Mouse (Mus musculus) MEL-GATA-1-ER (cell line): ENCODE data around the gene Natd1.
"Not testable (repeated sequence)": the region's sequence is repeated elsewhere in the genome, so short reads cannot be mapped to it uniquely, and the experiment has no call there.

Experiments
- DNase-seq: peaks from one replicate; pipeline ENCODE4 v3.0.0-alpha.2; 2012; ENCODE audit warnings: low read depth; ENCODE audit errors: extremely low read depth

Natd1 gene

GRCm38 (mm10) chr11:60889861-60890260 is 24.7 kb downstream of the Natd1 start:
- DNase-seq: no peak

DNA sequence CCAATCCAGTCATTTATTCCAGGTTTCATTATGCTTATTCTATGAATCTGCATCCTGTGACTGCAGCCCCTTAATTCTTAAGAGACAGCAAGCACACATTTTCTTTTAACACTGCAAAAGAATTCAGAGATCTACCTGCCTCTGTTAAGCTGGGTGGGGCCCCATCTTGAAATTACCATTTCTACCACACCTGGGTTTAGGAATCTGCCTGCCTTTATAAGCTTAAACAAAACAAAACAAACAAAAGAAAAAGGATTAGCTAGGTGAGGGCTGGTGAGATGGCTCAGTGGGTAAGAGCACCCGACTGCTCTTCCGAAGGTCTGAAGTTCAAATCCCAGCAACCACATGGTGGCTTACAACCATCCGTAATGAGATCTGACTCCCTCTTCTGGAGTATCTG is 27.6 kb downstream of the Natd1 start:
- not testable (repeated sequence) for DNase-seq

GRCm38 (mm10) chr11:60882386-60882785 is 32.2 kb downstream of the Natd1 start:
- DNase-seq: no peak

- no peak for DNase-seq
Observed at GRCm38 (mm10) chr11:60880559-60880958, 34.0 kb downstream of the Natd1 start.

DNA sequence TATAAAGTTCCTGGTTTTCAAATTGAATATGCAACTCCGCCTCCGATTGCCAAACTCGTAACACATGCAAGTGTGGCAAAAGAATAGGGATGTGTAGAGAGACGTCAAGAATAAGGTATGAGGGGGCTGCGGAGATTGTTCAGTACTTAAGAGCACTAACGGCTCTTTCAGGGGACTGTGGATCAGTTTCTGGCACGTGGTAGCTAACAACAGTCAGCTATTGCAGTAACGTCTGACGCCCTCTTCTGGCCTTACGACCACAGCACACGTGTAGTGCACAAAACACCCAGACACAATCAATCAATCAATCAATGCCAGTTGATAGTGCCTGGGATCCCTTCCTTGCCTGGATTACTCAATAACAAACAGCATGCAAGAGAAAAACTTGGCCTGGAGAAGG is 35.1 kb downstream of the Natd1 start:
- peak; percentile 66 for DNase-seq

DNA sequence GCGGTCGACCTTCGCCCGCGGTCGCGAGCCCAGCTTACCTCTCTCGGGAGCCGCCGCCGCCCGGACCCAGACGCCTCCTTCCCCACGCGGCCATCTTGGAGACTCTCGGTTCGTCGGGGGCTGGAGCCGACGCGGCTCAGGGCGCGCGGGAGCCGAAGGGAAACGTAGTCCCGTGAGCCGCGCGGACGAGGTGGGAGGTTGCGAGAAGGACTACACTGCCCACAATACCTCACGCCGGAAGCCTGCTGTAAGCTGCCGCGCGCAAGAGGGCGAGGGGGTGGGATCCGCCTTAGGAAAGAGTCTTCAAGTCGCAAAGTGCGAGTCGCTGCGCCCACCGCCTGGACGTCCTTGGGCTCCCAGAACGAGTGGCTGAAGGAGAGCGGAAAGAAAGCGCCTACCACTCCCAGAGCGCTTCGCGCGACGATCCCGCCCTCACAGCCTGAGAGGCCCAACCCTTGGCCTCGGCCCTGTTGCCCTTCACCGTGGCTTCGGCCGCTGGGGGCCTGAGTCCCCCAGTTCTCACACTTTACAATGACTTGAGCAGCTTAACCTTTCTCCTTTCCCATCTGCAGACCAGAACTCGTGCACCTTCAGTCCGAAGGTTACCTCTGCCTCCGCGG is 35.8 kb downstream of the Natd1 start, which contains the start of gene Tmem11:
Tmem11 (minus strand) TSS at position 598 of the 620 bp plus-strand sequence.
- peak; percentile 90 for DNase-seq

- DNase-seq: peak; percentile 41
Observed at GRCm38 (mm10) chr11:60878056-60878612, 36.4 kb downstream of the Natd1 start.

DNA sequence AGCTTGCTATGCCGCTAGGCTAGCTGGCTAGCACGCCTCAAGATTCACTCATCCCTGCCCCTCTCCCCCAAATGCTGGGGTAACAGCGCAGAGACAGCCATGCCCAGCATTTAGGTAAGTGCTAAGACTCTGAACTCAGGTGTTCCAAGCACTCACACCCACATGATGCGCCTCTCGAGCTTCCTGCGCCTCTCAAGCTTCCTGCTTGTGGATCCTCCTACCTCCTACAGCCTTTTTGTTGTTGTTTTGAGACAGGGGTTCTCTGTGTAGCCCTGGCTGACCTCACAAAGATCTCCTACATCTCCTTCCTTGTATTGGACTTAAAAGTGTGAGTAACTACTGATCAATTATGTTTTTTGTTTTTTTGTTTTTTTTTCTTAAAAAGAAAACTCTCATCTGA is 41.4 kb downstream of the Natd1 start:
- DNase-seq: no peak

- DNase-seq: no peak
Observed at GRCm38 (mm10) chr11:60871409-60871808, 43.1 kb downstream of the Natd1 start.

DNA sequence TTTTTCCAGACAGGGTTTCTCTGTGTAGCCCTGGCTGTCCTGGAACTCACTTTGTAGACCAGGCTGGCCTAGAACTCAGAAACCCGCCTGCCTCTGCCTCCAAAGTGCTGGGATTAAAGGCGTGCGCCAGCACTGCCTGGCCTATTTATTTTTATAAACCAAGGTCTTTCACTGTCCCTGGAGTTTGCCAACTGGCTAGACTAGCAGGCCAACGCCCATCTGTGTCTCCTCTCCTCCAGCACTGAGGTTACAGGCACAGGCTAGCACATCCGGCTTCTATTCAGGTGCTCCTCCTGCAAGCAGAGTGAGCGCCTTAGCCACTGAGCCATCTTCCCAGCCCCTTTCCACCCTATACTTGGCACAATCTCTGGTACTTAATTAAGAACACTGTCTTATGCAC is 45.1 kb downstream of the Natd1 start:
- not testable (repeated sequence) for DNase-seq

- no peak for DNase-seq
Observed at GRCm38 (mm10) chr11:60867904-60868303, 46.6 kb downstream of the Natd1 start.

DNA sequence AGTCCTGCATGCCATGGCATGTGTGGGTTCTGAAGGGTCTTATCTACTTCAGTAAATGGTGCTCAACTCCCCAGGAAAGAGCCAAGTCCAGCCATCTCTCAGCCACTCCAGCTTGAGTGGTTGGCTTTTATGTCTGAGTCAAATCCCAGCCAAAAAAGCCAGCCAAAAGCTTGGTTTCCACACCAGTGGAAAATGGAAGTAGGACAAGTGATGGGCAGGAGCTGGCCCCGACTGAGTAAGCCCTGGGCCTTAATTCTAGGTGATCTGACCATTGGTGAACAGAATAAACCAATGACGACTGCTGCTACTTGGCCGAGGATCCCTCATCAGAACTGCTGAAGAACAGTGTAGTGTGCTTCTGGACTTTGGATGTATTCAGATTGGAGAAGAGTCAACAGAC is 47.1 kb downstream of the Natd1 start:
- no peak for DNase-seq

DNA sequence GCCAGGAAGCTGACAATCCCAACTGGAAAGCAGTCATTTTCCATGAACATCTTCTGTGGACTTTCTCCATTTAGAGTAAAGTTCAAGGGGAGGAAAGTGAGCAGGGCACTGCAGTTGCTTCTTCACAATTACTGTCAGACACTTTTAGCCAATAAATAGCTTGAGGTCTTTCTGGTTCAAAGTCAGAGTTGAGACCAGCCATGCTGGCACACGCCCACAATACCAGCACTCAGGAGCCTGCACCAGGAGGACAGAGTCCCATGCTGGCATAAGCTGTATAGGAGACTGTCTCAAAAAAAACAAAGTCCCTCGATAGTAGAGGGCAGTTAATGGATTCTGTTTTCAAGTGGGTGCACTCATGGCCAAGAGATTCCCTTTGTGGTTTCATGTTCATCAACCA is 48.5 kb downstream of the Natd1 start:
- DNase-seq: no peak

DNA sequence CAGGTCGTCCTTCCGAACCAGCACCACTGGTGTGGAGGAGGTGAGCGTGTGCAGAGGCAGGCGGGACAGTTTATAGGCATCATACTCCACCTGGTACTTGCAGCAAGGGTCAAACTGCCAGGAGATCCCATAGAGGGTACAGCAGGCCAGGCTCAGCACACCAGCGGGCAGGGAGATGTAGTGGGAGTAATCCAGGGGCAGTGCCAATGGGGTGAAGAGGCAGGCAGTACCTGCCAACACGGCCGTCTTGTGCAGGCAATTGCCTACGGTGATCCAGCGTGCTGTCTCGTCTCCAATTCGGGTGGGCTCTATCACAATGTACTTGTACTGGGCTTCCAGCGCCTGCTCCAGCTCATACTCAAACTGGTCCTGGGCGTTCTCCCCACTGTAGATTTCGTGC is 49.6 kb downstream of the Natd1 start:
- no peak for DNase-seq

- no peak for DNase-seq
Observed at GRCm38 (mm10) chr11:60864166-60864565, 50.4 kb downstream of the Natd1 start.

GRCm38 (mm10) chr11:60863196-60863595 is 51.4 kb downstream of the Natd1 start:
- DNase-seq: no peak

DNA sequence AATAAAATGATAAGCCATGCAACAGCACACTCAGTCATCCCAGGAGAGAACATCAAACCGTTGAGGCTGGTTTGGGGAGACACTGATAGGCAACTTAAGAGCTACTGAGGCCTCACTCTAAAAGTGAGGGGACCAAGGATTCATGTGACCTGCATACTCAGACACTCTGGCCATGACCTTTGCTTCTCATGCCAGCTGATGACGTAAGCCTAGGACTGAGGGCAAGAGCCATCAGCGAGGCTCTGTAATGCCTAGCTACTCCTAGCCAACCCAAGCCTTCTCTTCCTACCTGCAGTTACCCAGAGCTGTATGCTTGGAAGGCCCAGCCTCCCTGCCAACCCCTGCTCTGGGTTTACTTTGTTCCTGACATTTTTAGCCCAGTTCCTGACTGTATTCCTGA is 52.6 kb downstream of the Natd1 start:
- no peak for DNase-seq

- no peak for DNase-seq
Observed at GRCm38 (mm10) chr11:60856587-60856986, 58.0 kb downstream of the Natd1 start.
